Mouse (Mus musculus) retina, embryonic 14.5 days (tissue): ENCODE results near the gene AC134908.4.

Source experiments
- DNase-seq: peaks from one replicate; pipeline ENCODE4 v3.0.0-alpha.2; 2015; ENCODE audit warnings: low spot score

AC134908.4 gene

GRCm38 (mm10) chr17:25830806-25831431 is 35.5 kb upstream of the AC134908.4 start:
- no peak for DNase-seq

GRCm38 (mm10) chr17:25830200-25830753 is 34.8 kb upstream of the AC134908.4 start:
- no peak for DNase-seq

- no peak for DNase-seq
Observed at GRCm38 (mm10) chr17:25829558-25830017, 34.1 kb upstream of the AC134908.4 start.

- peak; percentile 85 for DNase-seq
Observed at GRCm38 (mm10) chr17:25828712-25829557, 33.5 kb upstream of the AC134908.4 start, which contains the start of gene Jmjd8. Gene Jmjd8 (plus strand): TSS chr17:25828867.

GRCm38 (mm10) chr17:25828223-25828594 is 32.8 kb upstream of the AC134908.4 start:
- DNase-seq = no peak

GRCm38 (mm10) chr17:25827546-25828222 is 32.2 kb upstream of the AC134908.4 start:
- DNase-seq = no peak

- no peak for DNase-seq
Observed at GRCm38 (mm10) chr17:25827011-25827410, 31.6 kb upstream of the AC134908.4 start.

GRCm38 (mm10) chr17:25825984-25826570 is 30.6 kb upstream of the AC134908.4 start:
- DNase-seq = no peak

- no peak for DNase-seq
Observed at GRCm38 (mm10) chr17:25825311-25825710, 29.9 kb upstream of the AC134908.4 start.

GRCm38 (mm10) chr17:25824362-25825142 is 29.1 kb upstream of the AC134908.4 start:
- DNase-seq = no peak

GRCm38 (mm10) chr17:25823452-25823851 is 28.0 kb upstream of the AC134908.4 start, which contains the start of gene Wdr24:
Gene Wdr24 (plus strand): TSS chr17:25823627.
- peak; percentile 93 for DNase-seq

GRCm38 (mm10) chr17:25818851-25819780 is 23.7 kb upstream of the AC134908.4 start:
- DNase-seq = peak; percentile 22

- no peak for DNase-seq
Observed at GRCm38 (mm10) chr17:25817662-25818061, 22.2 kb upstream of the AC134908.4 start.

- peak; percentile 90 for DNase-seq
Observed at GRCm38 (mm10) chr17:25813471-25813870, 18.0 kb upstream of the AC134908.4 start.

GRCm38 (mm10) chr17:25810890-25811289 is 15.4 kb upstream of the AC134908.4 start:
- no peak for DNase-seq

GRCm38 (mm10) chr17:25809606-25810340 is 14.3 kb upstream of the AC134908.4 start:
- DNase-seq = no peak

GRCm38 (mm10) chr17:25808789-25809605 is 13.5 kb upstream of the AC134908.4 start, which contains the start of gene Fbxl16:
Gene Fbxl16 (plus strand): TSS chr17:25809085.
- DNase-seq = peak; percentile 91

- DNase-seq = peak; percentile 32
Observed at GRCm38 (mm10) chr17:25808028-25808427, 12.6 kb upstream of the AC134908.4 start.
